Mouse (Mus musculus) heart, adult 2 months (tissue): ENCODE data around the gene Fgf8.

Experiments used
- CTCF ChIP-seq: fragments of 200-600 bp; IDR thresholded peaks from 2 replicates; pipeline ENCODE4 v1.8.1; 2022; ENCODE audit warnings: antibody characterized with exemption, mild to moderate bottlenecking, moderate library complexity
- EP300 ChIP-seq: fragments of 200-500 bp; IDR thresholded peaks from 2 replicates; pipeline ENCODE4 v1.6.1; 2011; ENCODE audit warnings: low read depth, low read length, control low read depth; ENCODE audit not compliant: insufficient read depth

GRCm38 (mm10) chr19:45696281-45696600, 46.5 kb downstream of the Fgf8 start:
- TF ChIP-seq EP300 (no peak), CTCF (no peak)
